Mouse (Mus musculus): ENCODE results near the gene Ncstn. TPM values are rescaled to one million over a fixed set of nuclear protein-coding genes. Genes with fewer than 3 reads are reported as not detected.

The Ncstn gene
- total RNA-seq (2012; rRNA removed) (21.5 and 24.5 TPM in 2 replicates), total RNA-seq (2014; rRNA removed) (12.4 and 15.0 TPM in 2 replicates), polyA plus RNA-seq (2012; ENCODE audit: insufficient read length, low read depth) (52.4 and 56.1 TPM in 2 replicates)

DNA sequence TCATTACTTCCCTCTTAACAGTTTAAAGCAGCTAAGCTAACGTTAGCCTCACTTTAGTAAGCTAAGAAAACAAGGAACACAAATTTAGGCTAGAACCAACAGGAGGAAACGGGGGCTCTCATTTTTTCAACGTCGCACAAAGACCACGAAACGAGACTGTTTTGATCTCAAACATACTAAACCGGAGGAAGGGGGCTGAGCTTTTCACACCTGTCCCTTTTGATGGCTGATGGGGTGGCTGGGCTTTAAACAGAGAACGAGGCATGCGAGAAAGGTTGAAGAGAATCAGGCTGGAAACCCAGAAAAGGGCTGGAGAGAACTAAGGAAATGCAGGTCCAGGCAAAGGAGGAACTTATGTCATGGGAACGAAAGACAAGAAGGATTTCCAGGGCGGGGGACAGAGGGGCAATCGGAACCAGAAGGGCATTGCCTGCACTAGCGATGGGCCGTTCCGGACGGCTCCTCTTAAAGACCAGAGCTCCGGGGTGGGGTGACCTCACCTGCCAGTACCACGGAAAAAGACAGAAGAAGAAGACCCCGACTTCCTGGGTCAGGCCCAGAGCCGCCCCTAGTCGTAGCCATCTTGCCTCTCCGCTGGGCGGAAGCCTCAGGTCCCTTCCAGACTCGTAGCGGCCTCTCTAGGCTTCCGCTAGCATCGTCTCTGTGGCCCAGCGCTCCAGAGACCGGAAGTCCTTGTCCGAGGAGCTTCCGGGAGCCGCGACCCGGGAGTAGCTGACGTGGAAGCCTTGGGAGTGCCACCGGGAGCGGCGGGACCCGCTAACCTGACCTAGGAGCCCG is at the start of gene Ncstn, which contains the start of gene Copa:
Ncstn (minus strand) TSS at position 695 of the 798 bp plus-strand sequence.
Copa (plus strand) TSS at position 429 of the 798 bp plus-strand sequence.
- H3K4me2 ChIP-seq (ENCODE audit: insufficient read depth, low read depth, poor library complexity, severe bottlenecking) = peak within 1 kb of the TSS; percentile 96
- in situ Hi-C loops (cut with MboI; ENCODE audit: low pct_ligation_motif_present, low pct_unique_long_range_greater_than_20kb, low sequenced_read_pairs) (no loop called here), dilution Hi-C loops (cut with MboI; ENCODE audit: extremely low pct_ligation_motif_present, extremely low pct_unique_long_range_greater_than_20kb, low sequenced_read_pairs) (no loop called here)
- peaks cover 4 to 35% of the 10 kb centered on the region in 2 experiments; a peak in 3 of 4 replicates for H3K4me1 ChIP-seq (ENCODE audit: control insufficient read depth in 1 of 2, insufficient read depth in 2 of 2)
- peak within 1 kb of the TSS; percentile 76 to 100 (median 81) for H3K4me3 ChIP-seq (replicated peaks in 1 of 3; ENCODE audit: low read depth in 2 of 3, low read length in 2 of 3, poor library complexity in 1 of 3)
- DNase-seq (ENCODE audit: extremely low read depth) = peak; percentile 91
- H3K36me3 ChIP-seq (replicated peaks in 1 of 2; ENCODE audit: control insufficient read depth in 1 of 2, insufficient read depth in 1 of 2, low read length in 1 of 2) = peaks cover 19 to 43% of the 10 kb centered on the region in 2 experiments
- no peaks in the 10 kb centered on the region for H3K9me3 ChIP-seq (replicated peaks; ENCODE audit: low read length)
- no peaks in the 10 kb centered on the region for H3K27me3 ChIP-seq (replicated peaks)
- H3K9ac ChIP-seq (ENCODE audit: insufficient read depth, low read depth) = peak within 1 kb of the TSS; percentile 98
- H3K79me2 ChIP-seq (replicated peaks; ENCODE audit: control insufficient read depth, extremely low read depth, insufficient read depth, poor library complexity, severe bottlenecking) = peaks cover 55% of the 10 kb centered on the region
- no peak for TF ChIP-seq PAX5 (IDR thresholded peaks at IDR 0.05; ENCODE audit: low read length)
- TF ChIP-seq SMC3 (IDR thresholded peaks at IDR 0.05; ENCODE audit: low read depth, low read length) = no peak
- peak; percentile 90 for TF ChIP-seq POLR2A (IDR thresholded peaks at IDR 0.05; ENCODE audit: low read depth, low read length)
- peak; percentile 96 for TF ChIP-seq ELF1 (IDR thresholded peaks at IDR 0.05; ENCODE audit: low read depth, low read length)
- TF ChIP-seq NRF1 (IDR thresholded peaks at IDR 0.05; ENCODE audit: low read depth, low read length) = peak; percentile 51; the same call in 1 of the 2 replicates
- TF ChIP-seq USF2 (conservative IDR thresholded peaks at IDR 0.05; ENCODE audit: low read depth, low read length) = no peak
- peak; percentile 88 for TF ChIP-seq HCFC1 (IDR thresholded peaks at IDR 0.05; ENCODE audit: low read depth, low read length)
- no peak for TF ChIP-seq USF1 (IDR thresholded peaks at IDR 0.05; ENCODE audit: low read depth, low read length)
- TF ChIP-seq JUN (IDR thresholded peaks at IDR 0.05; ENCODE audit: insufficient read depth, low read depth, low read length) = no peak
- 0 out of 2 replicates have a peak, but pooled peaks have one; percentile 36 for TF ChIP-seq MAZ (IDR thresholded peaks at IDR 0.05; ENCODE audit: low read depth, low read length)
- TF ChIP-seq ETS1 (conservative IDR thresholded peaks at IDR 0.05; ENCODE audit: low read depth, low read length) = no peak
- no peak for TF ChIP-seq POLR2AphosphoS2 (IDR thresholded peaks at IDR 0.05; ENCODE audit: low read depth, low read length)
- TF ChIP-seq ZKSCAN1 (IDR thresholded peaks at IDR 0.05; ENCODE audit: borderline replicate concordance, low read depth, low read length) = no peak
- no peak for TF ChIP-seq CHD2 (IDR thresholded peaks at IDR 0.05; ENCODE audit: low read length)
- TF ChIP-seq ZMIZ1 (IDR thresholded peaks at IDR 0.05; ENCODE audit: low read depth, low read length) = peak; percentile 68; the same call in 1 of the 2 replicates
- peak; percentile 41; the same call in 1 of the 2 replicates for TF ChIP-seq MXI1 (IDR thresholded peaks at IDR 0.05; ENCODE audit: low read depth, low read length)
- TF ChIP-seq TCF12 (IDR thresholded peaks at IDR 0.05; ENCODE audit: low read depth, low read length) = peak; percentile 89
- TF ChIP-seq GABPA (IDR thresholded peaks at IDR 0.05; ENCODE audit: insufficient replicate concordance, low read depth, low read length) = no peak; the same call in 1 of the 2 replicates
- no peak for TF ChIP-seq ZNF384 (IDR thresholded peaks at IDR 0.05; ENCODE audit: low read depth, low read length)
- TF ChIP-seq ZC3H11A (IDR thresholded peaks at IDR 0.05; ENCODE audit: low read depth, low read length) = no peak
- TF ChIP-seq JUND (conservative IDR thresholded peaks at IDR 0.05; ENCODE audit: low read depth, low read length) = no peak
- no peak for TF ChIP-seq MAFK (IDR thresholded peaks at IDR 0.05; ENCODE audit: insufficient replicate concordance, low read length)
- peak; percentile 60; the same call in 1 of the 2 replicates for TF ChIP-seq IRF4 (IDR thresholded peaks at IDR 0.05; ENCODE audit: low read depth, low read length)
- no peak for TF ChIP-seq BHLHE40 (IDR thresholded peaks at IDR 0.05; ENCODE audit: low read depth, low read length)
- TF ChIP-seq NELFE (IDR thresholded peaks at IDR 0.05; ENCODE audit: low read depth, low read length) = peak; percentile 58; the same call in 1 of the 2 replicates
- TF ChIP-seq MAX (IDR thresholded peaks at IDR 0.05; ENCODE audit: low read length) = no peak
- no peak for TF ChIP-seq E2F4 (IDR thresholded peaks at IDR 0.05; ENCODE audit: insufficient replicate concordance, low read depth, low read length)
- TF ChIP-seq SIN3A (IDR thresholded peaks at IDR 0.05; ENCODE audit: low read length) = peak; percentile 74
- TF ChIP-seq EP300 (IDR thresholded peaks at IDR 0.05; ENCODE audit: low read length) = no peak
- TF ChIP-seq RAD21 (IDR thresholded peaks at IDR 0.05; ENCODE audit: low read depth, low read length) = no peak
- peak; percentile 53; the same call in 1 of the 2 replicates for TF ChIP-seq KAT2A (IDR thresholded peaks at IDR 0.05; ENCODE audit: insufficient replicate concordance, low read length)
- TF ChIP-seq MEF2A (IDR thresholded peaks at IDR 0.05; ENCODE audit: borderline replicate concordance, low read depth, low read length) = peak; percentile 65; the same call in 1 of the 2 replicates
- no peak for TF ChIP-seq RCOR1 (conservative IDR thresholded peaks at IDR 0.05; ENCODE audit: low read depth, low read length)
- no peak for TF ChIP-seq UBTF (IDR thresholded peaks at IDR 0.05; ENCODE audit: low read depth, low read length)
- no peak for TF ChIP-seq MYC (IDR thresholded peaks at IDR 0.05; ENCODE audit: low read depth, low read length)
- TF ChIP-seq CHD1 (IDR thresholded peaks at IDR 0.05; ENCODE audit: low read depth, low read length) = no peak
- TF ChIP-seq TBP (conservative IDR thresholded peaks at IDR 0.05; ENCODE audit: low read depth, low read length) = peak; percentile 81
- TF ChIP-seq CTCF (conservative IDR thresholded peaks at IDR 0.05 in 1 of 2, IDR thresholded peaks at IDR 0.05 in 1 of 2; ENCODE audit: low read depth in 2 of 2, low read length in 2 of 2) = 0 out of 4 replicates have a peak, but pooled peaks of 1 of the 2 experiments have one; percentile 1
- peak within 1 kb of the TSS; percentile 34; the same call in 1 of the 2 replicates for H3K27ac ChIP-seq (ENCODE audit: insufficient read depth, low read depth)

Data from CH12.LX (cell line).